Mouse (Mus musculus) embryonic facial prominence, embryonic 11.5 days (tissue): ENCODE results near the gene Brd7. TPM values are rescaled to one million over a fixed set of nuclear protein-coding genes. Genes with fewer than 3 reads are reported as not detected.

ENCODE experiments used
- ATAC-seq: fragments of 200-750 bp; cut with Nextera tagmentation; replicated peaks from 2 replicates; pipeline ENCODE4 v1.8.0; 2017; ENCODE audit warnings: low read depth; ENCODE audit not compliant: insufficient number of reproducible peaks, low FRiP score, low TSS enrichment
- DNase-seq: peaks from one replicate; pipeline ENCODE4 v3.0.0-alpha.2; 2015; ENCODE audit warnings: low spot score
- H3K27ac ChIP-seq: fragments of 300-500 bp; sonication (generic); replicated peaks from 2 replicates; pipeline ENCODE4 v1.5.1; 2014; ENCODE audit warnings: mild to moderate bottlenecking, low read depth, low read length, control low read depth
- H3K27me3 ChIP-seq: fragments of 300-500 bp; sonication (generic); 2 replicates; pipeline ENCODE4 v1.6.1; 2014; ENCODE audit warnings: mild to moderate bottlenecking, low read length, moderate library complexity, mixed read lengths; ENCODE audit not compliant: control insufficient read depth, insufficient read depth
- H3K36me3 ChIP-seq: fragments of 300-500 bp; sonication (generic); replicated peaks from 2 replicates; pipeline ENCODE4 v1.6.1; 2014; ENCODE audit warnings: low read depth, mild to moderate bottlenecking, low read length, moderate library complexity, mixed read lengths; ENCODE audit not compliant: control insufficient read depth, insufficient read depth
- H3K4me1 ChIP-seq: fragments of 300-500 bp; sonication (generic); 2 replicates; pipeline ENCODE4 v1.6.1; 2014; ENCODE audit warnings: low read length, mixed read lengths; ENCODE audit not compliant: control insufficient read depth, insufficient read depth
- H3K4me2 ChIP-seq: fragments of 300-500 bp; sonication (generic); 2 replicates; pipeline ENCODE4 v1.6.1; 2014; ENCODE audit warnings: low read depth, mild to moderate bottlenecking, control low read depth, low read length, moderate library complexity
- H3K4me3 ChIP-seq: fragments of 300-500 bp; sonication (generic); 2 replicates; pipeline ENCODE4 v1.5.1; 2014; ENCODE audit warnings: low read depth, low read length, control low read depth
- H3K9ac ChIP-seq: fragments of 300-500 bp; sonication (generic); replicated peaks from 2 replicates; pipeline ENCODE4 v1.6.1; 2014; ENCODE audit warnings: mild to moderate bottlenecking, control low read depth, low read length
- H3K9me3 ChIP-seq: fragments of 300-500 bp; sonication (generic); replicated peaks from 2 replicates; pipeline ENCODE4 v1.6.1; 2016; ENCODE audit warnings: mild to moderate bottlenecking, low read length, inconsistent platforms, mixed read lengths; ENCODE audit not compliant: control insufficient read depth
- WGBS: fragments of 180-500 bp; shearing (Covaris S2); extraction: QIAGEN DNeasy Blood & Tissue Kit; methylation state at CpG from one replicate; pipeline ENCODE4 v1.1.7; 2014; 5-methylcytosine and 5-hydroxymethylcytosine counted together
- polyA plus RNA-seq: library from polyadenylated mRNA; unstranded; fragments of >200 nt; fragmentation: Nextera tagmentation; extraction: Ambion mirVana; gene quantifications from 2 replicates; pipeline ENCODE4 v1.2.1, GENCODE M21; 2014

Brd7 gene
- polyA plus RNA-seq, 1 experiment from 2014 or later: 90.7 TPM

GRCm38 (mm10) chr8:88362446-88363150, 604 bp upstream of the Brd7 start:
- Histone ChIP-seq H3K4me3 (peak overlapping the region; percentile 98), H3K36me3 (peaks cover 4% of the 10 kb centered on the region), H3K9me3 (no peaks in the 10 kb centered on the region), H3K9ac (peak overlapping the region; percentile 96), H3K4me1 (no peaks in the 10 kb centered on the region; the same call in 1 of the 2 replicates), H3K27me3 (no peaks in the 10 kb centered on the region), H3K27ac (no peak overlapping the region), H3K4me2 (peak overlapping the region; percentile 17; the same call in 1 of the 2 replicates)
- ATAC-seq (no peak), DNase-seq (no peak)
- 35% methylated on average over 11 of the region's 11 CpGs for WGBS

DNA sequence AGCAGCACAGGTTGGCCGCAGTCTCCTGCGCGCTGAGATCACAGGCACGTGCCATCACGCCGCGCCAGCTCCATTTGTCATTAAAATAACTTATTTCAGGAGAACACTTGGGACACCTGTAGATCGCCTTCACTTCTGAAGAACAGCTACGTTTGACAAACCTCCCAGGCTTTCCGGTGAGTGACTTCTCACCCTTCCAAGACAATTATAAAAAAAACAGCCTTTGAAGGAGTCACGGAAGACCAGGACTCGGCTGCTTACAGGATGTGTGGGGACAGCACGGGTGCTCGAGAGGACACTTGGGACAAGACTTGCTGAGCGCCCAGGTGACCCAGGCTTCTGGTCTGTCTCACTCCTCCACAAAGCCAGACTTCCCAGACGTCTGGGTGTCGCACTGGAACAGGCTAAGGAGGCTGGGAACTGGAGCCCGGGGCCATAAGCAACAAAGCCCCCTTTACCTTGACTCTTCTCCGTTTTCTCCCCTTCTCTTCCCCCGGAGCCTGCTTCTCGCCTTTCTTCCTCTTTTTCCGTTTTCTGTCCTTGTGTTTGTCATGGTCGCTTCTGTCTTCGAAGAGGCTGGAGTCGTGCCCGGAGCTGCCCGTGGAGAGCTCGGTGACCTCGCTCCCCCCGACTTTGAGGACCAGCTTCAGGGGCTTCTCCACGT, 818 bp downstream of the Brd7 start:
- Histone ChIP-seq H3K4me1 (no peaks in the 10 kb centered on the region; the same call in 1 of the 2 replicates), H3K9me3 (no peaks in the 10 kb centered on the region), H3K9ac (peak overlapping the region; percentile 96), H3K27me3 (no peaks in the 10 kb centered on the region), H3K4me2 (peak overlapping the region; percentile 86), H3K4me3 (peak overlapping the region; percentile 98), H3K36me3 (peaks cover 4% of the 10 kb centered on the region), H3K27ac (peak overlapping the region; percentile 84)
- 0 out of 2 replicates have a peak, but pooled peaks have one; percentile 36 for ATAC-seq
- WGBS: 1% methylated on average over 31 of the region's 31 CpGs
- peak; percentile 21 for DNase-seq

DNA sequence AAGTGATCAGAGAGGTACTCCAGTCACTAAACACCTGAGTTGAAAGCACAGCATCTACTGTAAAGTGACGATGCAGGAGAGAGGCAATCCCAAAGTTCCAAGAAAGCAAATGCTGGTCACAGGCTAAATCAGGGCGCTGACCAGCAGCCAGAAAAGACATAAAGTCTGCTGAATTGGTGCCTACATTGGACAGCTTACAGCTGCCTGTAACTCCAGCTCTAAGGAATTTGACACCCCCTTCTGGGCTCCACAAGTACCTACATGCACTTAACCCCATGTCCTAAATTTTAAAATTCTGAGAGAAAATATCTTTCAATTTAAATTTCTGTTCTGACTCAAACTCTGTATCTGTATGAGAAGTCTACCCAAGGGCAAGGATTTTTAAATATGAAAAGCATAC, 2.0 kb downstream of the Brd7 start:
- Histone ChIP-seq H3K9ac (no peak overlapping the region), H3K4me3 (no peak overlapping the region), H3K27ac (no peak overlapping the region), H3K4me2 (peak overlapping the region; percentile 86; the same call in 1 of the 2 replicates), H3K4me1 (no peaks in the 10 kb centered on the region; the same call in 1 of the 2 replicates), H3K27me3 (no peaks in the 10 kb centered on the region), H3K9me3 (no peaks in the 10 kb centered on the region), H3K36me3 (peaks cover 5% of the 10 kb centered on the region)
- DNase-seq: peak; percentile 49
- no peak for ATAC-seq
- WGBS: 86% methylated on average over 2 of the region's 2 CpGs

DNA sequence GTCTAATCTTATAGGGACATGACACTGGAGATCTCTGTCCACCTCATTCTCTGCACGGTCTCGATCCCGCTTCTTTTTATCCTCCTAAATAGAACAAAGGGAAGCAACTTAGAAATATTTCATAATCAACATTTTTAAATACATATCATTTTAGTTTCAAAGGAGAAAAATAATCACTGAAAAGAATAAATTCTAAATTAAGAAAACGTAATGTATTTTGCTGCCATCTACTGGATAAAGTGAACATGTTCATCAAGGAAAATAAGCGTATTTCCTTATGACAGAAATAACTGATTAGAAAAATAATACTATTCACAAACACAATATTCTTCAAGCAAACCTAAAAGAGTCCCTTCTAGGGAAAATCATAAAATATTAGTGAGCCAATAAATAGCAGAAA, 4.0 kb downstream of the Brd7 start:
- no peak overlapping the region for H3K27ac ChIP-seq
- H3K36me3 ChIP-seq: peaks cover 5% of the 10 kb centered on the region
- no peak overlapping the region for H3K9ac ChIP-seq
- ATAC-seq (no peak), DNase-seq (peak; percentile 48)
- H3K9me3 ChIP-seq: no peaks in the 10 kb centered on the region
- no peak overlapping the region for H3K4me2 ChIP-seq
- no peak overlapping the region for H3K4me3 ChIP-seq
- H3K4me1 ChIP-seq: no peaks in the 10 kb centered on the region; the same call in 1 of the 2 replicates
- 88% methylated on average over 5 of the region's 5 CpGs for WGBS
- H3K27me3 ChIP-seq: no peaks in the 10 kb centered on the region

DNA sequence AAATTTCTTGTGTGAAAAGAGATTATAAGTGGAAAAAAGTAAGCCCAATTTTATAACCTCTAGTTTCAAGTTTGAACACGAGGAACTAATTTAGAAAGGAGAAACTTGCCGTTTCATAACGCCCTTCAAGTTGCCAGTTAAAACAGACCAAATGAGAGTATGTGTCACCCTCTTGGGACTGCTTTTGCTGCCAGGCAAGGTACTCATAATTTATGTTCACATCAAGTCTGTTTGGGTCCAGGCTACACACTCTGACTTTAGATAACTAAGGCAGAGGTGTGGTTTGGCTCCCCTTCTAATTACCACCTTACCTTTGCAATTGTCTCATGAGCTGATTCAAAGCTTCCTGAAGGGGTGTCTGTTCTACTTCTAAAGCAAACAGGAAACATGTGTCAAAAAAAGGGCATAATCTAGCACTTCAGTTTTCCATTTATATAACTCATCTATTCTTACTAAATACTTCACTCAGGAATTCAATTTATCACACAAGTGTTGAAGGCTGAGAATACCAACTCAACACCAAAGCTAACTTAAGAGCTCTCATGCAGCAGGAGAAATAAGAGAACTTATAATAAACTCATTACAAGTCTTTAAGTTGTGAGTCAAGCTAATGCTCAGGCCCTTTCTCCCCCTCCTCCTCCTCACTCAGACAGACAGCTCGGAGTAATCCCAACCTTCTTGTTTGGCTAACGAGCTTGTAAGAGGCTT, 4.6 kb downstream of the Brd7 start:
- Histone ChIP-seq H3K9me3 (no peaks in the 10 kb centered on the region), H3K27ac (no peak overlapping the region), H3K4me1 (no peaks in the 10 kb centered on the region; the same call in 1 of the 2 replicates), H3K4me3 (no peak overlapping the region), H3K9ac (no peak overlapping the region), H3K27me3 (no peaks in the 10 kb centered on the region), H3K4me2 (no peak overlapping the region), H3K36me3 (peaks cover 5% of the 10 kb centered on the region)
- DNase-seq (no peak), ATAC-seq (no peak)
- WGBS: 64% methylated on average over 5 of the region's 5 CpGs

GRCm38 (mm10) chr8:88349046-88349445, 12.9 kb downstream of the Brd7 start:
- H3K27me3 ChIP-seq: no peaks in the 10 kb centered on the region
- H3K4me1 ChIP-seq: no peaks in the 10 kb centered on the region
- no peaks in the 10 kb centered on the region for H3K9me3 ChIP-seq
- H3K4me2 ChIP-seq: no peak overlapping the region
- H3K27ac ChIP-seq: no peak overlapping the region
- ATAC-seq (no peak), DNase-seq (no peak)
- no peak overlapping the region for H3K9ac ChIP-seq
- peaks cover 21% of the 10 kb centered on the region for H3K36me3 ChIP-seq
- H3K4me3 ChIP-seq: no peak overlapping the region
- WGBS: 87% methylated on average over 2 of the region's 2 CpGs

GRCm38 (mm10) chr8:88342026-88342425, 20.0 kb downstream of the Brd7 start:
- ATAC-seq: no peak
- no peak for DNase-seq
- Histone ChIP-seq H3K27ac (no peak overlapping the region), H3K27me3 (no peaks in the 10 kb centered on the region), H3K36me3 (peaks cover 24% of the 10 kb centered on the region), H3K4me2 (no peak overlapping the region), H3K4me3 (no peak overlapping the region), H3K9ac (no peak overlapping the region), H3K9me3 (no peaks in the 10 kb centered on the region), H3K4me1 (no peaks in the 10 kb centered on the region)
- 92% methylated on average over 4 of the region's 4 CpGs for WGBS
